Mouse (Mus musculus): Measurements from ENCODE around the gene Nsmce3. TPM values are rescaled to one million over a fixed set of nuclear protein-coding genes. Genes with fewer than 3 reads are reported as not detected.
A peak's percentile ranks its signal among the peaks of the same experiment; 100 is the strongest.

Nsmce3 gene
- polyA plus RNA-seq (2014; fragmentation: Nextera tagmentation; extraction: Ambion mirVana): 11.3 and 11.6 TPM in 2 replicates

DNA sequence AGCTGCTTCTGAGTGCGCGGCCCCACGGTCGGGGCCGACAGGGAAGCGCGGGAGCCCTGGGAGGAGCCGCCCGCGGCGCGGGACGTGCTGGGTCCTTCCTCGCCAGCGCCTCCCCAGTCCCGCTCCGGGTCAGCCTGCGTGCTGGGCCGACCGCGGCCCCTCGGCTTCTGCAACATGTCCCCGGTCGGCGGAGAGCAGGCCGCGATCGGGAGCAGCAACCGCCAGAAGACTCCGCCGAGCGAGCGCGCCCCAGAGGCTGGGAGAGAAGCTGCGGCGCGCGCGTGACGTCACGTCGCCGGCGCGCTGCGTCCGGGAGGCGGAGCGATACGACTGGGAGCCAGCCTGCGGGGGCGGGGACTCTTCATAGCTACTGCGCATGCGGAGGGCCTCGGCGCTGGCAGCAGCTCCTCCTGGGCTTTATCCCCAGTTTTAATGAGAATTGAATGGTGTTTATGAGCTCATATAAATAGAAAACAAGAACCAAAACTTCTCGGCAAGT is at the start of gene Nsmce3:
Nsmce3 (minus strand) TSS at position 255 of the 499 bp plus-strand sequence.
- peak within 1 kb of the TSS; percentile 90 for H3K4me2 ChIP-seq
- H3K36me3 ChIP-seq (ENCODE audit: control insufficient read depth, insufficient read depth, low read length): 0 out of 2 replicates have a peak, but pooled peaks cover 2% of the 10 kb centered on the region
- peak; percentile 92 for ATAC-seq (replicated peaks; ENCODE audit: low FRiP score)
- H3K9ac ChIP-seq (ENCODE audit: low read depth, low read length): peak within 1 kb of the TSS; percentile 96
- peak; percentile 91 for DNase-seq (ENCODE audit: low spot score)
- no peaks in the 10 kb centered on the region for H3K27me3 ChIP-seq (replicated peaks; ENCODE audit: control insufficient read depth, insufficient read depth, low read length)
- WGBS: under 1% methylated on average over 55 of the region's 57 CpGs
- H3K4me1 ChIP-seq (replicated peaks; ENCODE audit: control insufficient read depth, insufficient read depth, low read length): peaks cover 12% of the 10 kb centered on the region
- peak within 1 kb of the TSS; percentile 90 for H3K4me3 ChIP-seq (ENCODE audit: low read depth, low read length)
- peak within 1 kb of the TSS; percentile 91 for H3K27ac ChIP-seq (ENCODE audit: low read depth, low read length)
- H3K9me3 ChIP-seq (ENCODE audit: control insufficient read depth, low read length): no peaks in the 10 kb centered on the region

DNA sequence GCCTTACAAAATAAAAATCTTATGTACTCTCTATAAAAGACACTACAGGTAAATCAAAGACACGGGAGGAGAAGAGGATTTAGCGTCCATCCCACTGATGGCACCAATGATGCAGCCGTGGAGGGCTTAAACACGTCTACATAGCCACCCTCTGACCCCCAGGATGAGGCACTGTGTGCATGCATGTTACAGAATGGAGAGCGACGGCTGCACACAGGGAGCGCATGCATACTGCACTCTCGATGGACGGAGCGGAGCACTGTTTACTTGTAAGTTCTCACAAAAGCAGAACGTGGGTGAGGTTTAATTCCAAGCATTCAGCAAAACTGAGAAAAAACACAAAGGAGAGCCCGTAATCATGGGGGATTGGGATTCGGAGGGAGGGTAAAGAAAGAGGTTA is 48.4 kb upstream of the Nsmce3 start:
- H3K36me3 ChIP-seq (ENCODE audit: control insufficient read depth, insufficient read depth, low read length): no peaks in the 10 kb centered on the region
- no peak overlapping the region for H3K4me3 ChIP-seq (ENCODE audit: low read depth, low read length)
- H3K9ac ChIP-seq (ENCODE audit: low read depth, low read length): no peak overlapping the region
- H3K27me3 ChIP-seq (replicated peaks; ENCODE audit: control insufficient read depth, insufficient read depth, low read length): no peaks in the 10 kb centered on the region
- ATAC-seq (replicated peaks; ENCODE audit: low FRiP score) (no peak), DNase-seq (ENCODE audit: low spot score) (no peak)
- no peaks in the 10 kb centered on the region for H3K4me1 ChIP-seq (replicated peaks; ENCODE audit: control insufficient read depth, insufficient read depth, low read length)
- H3K27ac ChIP-seq (ENCODE audit: low read depth, low read length): no peak overlapping the region
- 83% methylated on average over 13 of the region's 13 CpGs for WGBS
- H3K4me2 ChIP-seq: no peak overlapping the region
- H3K9me3 ChIP-seq (ENCODE audit: control insufficient read depth, low read length): no peaks in the 10 kb centered on the region

DNA sequence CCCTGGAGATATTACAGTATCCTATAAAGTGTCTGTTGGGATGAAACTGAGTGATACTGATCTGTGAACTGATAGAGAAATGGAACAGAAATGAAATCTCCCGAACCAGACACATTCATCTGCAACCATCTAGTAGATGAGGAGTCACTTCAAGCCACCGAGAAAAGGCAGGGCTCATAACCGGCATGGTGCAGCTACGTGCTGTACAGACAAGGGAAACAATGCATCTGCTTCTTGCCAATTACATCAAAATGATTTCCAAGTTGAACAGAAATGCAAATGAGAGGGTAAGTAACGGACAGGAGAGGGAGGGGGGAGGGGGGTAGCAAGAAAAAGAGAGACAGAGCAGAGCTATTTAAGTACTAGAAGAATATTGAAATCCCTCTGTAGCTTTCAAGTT is 47.9 kb upstream of the Nsmce3 start:
- 82% methylated on average over 5 of the region's 5 CpGs for WGBS
- H3K4me2 ChIP-seq: no peak overlapping the region
- H3K27ac ChIP-seq (ENCODE audit: low read depth, low read length): no peak overlapping the region
- H3K27me3 ChIP-seq (replicated peaks; ENCODE audit: control insufficient read depth, insufficient read depth, low read length): no peaks in the 10 kb centered on the region
- no peaks in the 10 kb centered on the region for H3K9me3 ChIP-seq (ENCODE audit: control insufficient read depth, low read length)
- DNase-seq (ENCODE audit: low spot score): no peak
- no peak overlapping the region for H3K9ac ChIP-seq (ENCODE audit: low read depth, low read length)
- H3K36me3 ChIP-seq (ENCODE audit: control insufficient read depth, insufficient read depth, low read length): no peaks in the 10 kb centered on the region
- ATAC-seq (replicated peaks; ENCODE audit: low FRiP score): no peak
- no peaks in the 10 kb centered on the region for H3K4me1 ChIP-seq (replicated peaks; ENCODE audit: control insufficient read depth, insufficient read depth, low read length)
- H3K4me3 ChIP-seq (ENCODE audit: low read depth, low read length): no peak overlapping the region

DNA sequence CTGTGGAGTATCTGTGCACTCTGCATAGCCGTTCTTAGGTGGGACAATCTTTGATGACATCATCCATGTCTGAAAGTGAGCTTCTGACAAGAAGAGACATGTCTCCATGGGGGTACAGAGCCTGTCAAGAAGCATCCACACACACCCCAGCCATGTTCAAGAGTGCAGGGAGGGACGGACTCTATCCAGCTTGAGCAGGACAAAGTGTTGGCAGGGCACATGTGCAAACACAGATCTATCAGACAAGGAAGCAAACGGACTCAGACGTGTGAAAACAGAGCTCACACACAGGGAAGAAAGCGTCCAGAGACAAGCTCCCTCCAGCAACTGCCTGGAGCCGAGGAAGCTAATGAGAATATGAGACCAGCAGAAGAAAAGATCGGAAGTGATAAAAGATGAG is 43.9 kb upstream of the Nsmce3 start:
- WGBS: 52% methylated on average over 7 of the region's 7 CpGs
- H3K9ac ChIP-seq (ENCODE audit: low read depth, low read length): no peak overlapping the region
- ATAC-seq (replicated peaks; ENCODE audit: low FRiP score) (no peak), DNase-seq (ENCODE audit: low spot score) (no peak)
- no peaks in the 10 kb centered on the region for H3K9me3 ChIP-seq (ENCODE audit: control insufficient read depth, low read length)
- H3K4me3 ChIP-seq (ENCODE audit: low read depth, low read length): no peak overlapping the region
- no peaks in the 10 kb centered on the region for H3K36me3 ChIP-seq (ENCODE audit: control insufficient read depth, insufficient read depth, low read length)
- no peaks in the 10 kb centered on the region for H3K4me1 ChIP-seq (replicated peaks; ENCODE audit: control insufficient read depth, insufficient read depth, low read length)
- H3K27me3 ChIP-seq (replicated peaks; ENCODE audit: control insufficient read depth, insufficient read depth, low read length): no peaks in the 10 kb centered on the region
- no peak overlapping the region for H3K4me2 ChIP-seq
- H3K27ac ChIP-seq (ENCODE audit: low read depth, low read length): no peak overlapping the region

DNA sequence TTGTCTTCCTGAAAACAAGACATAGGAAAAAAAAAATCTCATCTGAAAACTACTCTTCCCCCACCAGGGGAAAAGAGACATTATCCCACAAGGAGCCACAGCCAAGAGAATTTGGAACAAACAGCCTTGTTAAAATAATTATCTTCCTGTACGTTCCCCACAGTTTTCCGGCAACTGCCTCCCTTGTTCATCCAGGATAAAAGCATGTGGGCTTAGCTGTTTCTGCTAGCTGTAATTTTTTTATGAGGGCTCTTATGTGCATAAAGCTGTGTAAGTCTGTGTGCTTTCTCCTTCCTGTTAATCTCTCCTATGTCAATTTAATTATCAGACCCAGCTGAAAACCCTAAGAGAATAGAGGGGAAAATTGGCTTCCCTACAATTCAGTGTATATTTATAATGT is 42.3 kb upstream of the Nsmce3 start:
- Histone ChIP-seq H3K4me1 (replicated peaks; ENCODE audit: control insufficient read depth, insufficient read depth, low read length) (no peaks in the 10 kb centered on the region), H3K4me3 (ENCODE audit: low read depth, low read length) (no peak overlapping the region), H3K36me3 (ENCODE audit: control insufficient read depth, insufficient read depth, low read length) (no peaks in the 10 kb centered on the region), H3K9me3 (ENCODE audit: control insufficient read depth, low read length) (no peaks in the 10 kb centered on the region), H3K9ac (ENCODE audit: low read depth, low read length) (no peak overlapping the region), H3K27ac (ENCODE audit: low read depth, low read length) (no peak overlapping the region), H3K27me3 (replicated peaks; ENCODE audit: control insufficient read depth, insufficient read depth, low read length) (no peaks in the 10 kb centered on the region), H3K4me2 (no peak overlapping the region)
- ATAC-seq (replicated peaks; ENCODE audit: low FRiP score) (no peak), DNase-seq (ENCODE audit: low spot score) (no peak)
- 87% methylated on average over 2 of the region's 2 CpGs for WGBS

DNA sequence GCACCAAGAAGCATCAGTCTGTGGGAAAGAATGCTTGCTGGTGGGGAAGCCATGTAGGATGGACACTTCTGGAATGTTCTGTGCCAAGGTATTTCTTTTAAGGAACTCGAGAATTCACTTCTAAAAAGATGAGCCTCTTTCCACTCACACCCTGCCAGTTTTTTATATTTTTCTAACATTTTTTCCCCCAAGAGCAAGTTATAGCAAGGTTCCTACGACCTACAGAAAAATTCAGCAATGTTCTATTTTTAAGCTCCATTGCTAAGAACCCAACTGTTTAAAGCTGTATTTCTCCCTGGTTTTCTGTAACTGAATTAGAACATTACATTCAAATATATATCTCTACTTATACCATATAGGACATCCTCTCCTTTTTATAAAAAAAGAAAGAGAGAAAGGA is 39.1 kb upstream of the Nsmce3 start:
- H3K9me3 ChIP-seq (ENCODE audit: control insufficient read depth, low read length): no peaks in the 10 kb centered on the region
- no peak overlapping the region for H3K4me3 ChIP-seq (ENCODE audit: low read depth, low read length)
- no peak overlapping the region for H3K27ac ChIP-seq (ENCODE audit: low read depth, low read length)
- no peak for DNase-seq (ENCODE audit: low spot score)
- WGBS: 64% methylated on average over 2 of the region's 2 CpGs
- no peak for ATAC-seq (replicated peaks; ENCODE audit: low FRiP score)
- no peaks in the 10 kb centered on the region for H3K27me3 ChIP-seq (replicated peaks; ENCODE audit: control insufficient read depth, insufficient read depth, low read length)
- no peak overlapping the region for H3K9ac ChIP-seq (ENCODE audit: low read depth, low read length)
- no peak overlapping the region for H3K4me2 ChIP-seq
- H3K4me1 ChIP-seq (replicated peaks; ENCODE audit: control insufficient read depth, insufficient read depth, low read length): no peaks in the 10 kb centered on the region
- H3K36me3 ChIP-seq (ENCODE audit: control insufficient read depth, insufficient read depth, low read length): no peaks in the 10 kb centered on the region

DNA sequence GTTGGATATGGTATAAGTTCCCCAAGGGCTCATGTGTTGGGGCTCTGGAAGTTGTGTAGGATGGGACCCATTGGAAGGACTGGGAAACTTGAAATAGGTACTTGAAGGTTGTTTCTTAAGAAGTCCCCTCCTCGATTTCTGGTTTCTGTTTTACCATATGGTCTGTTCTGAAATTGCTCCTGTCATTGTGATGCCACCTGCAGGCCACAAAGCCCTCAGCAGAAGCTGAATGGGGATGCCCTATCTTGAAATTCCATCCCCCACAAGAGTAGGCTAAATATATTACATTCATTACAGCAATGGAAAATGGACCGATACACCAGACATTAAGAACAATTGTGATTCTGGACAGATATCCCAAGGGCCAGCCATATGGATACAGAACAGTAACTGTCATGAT is 37.4 kb upstream of the Nsmce3 start:
- Histone ChIP-seq H3K36me3 (ENCODE audit: control insufficient read depth, insufficient read depth, low read length) (no peaks in the 10 kb centered on the region), H3K4me3 (ENCODE audit: low read depth, low read length) (no peak overlapping the region), H3K9me3 (ENCODE audit: control insufficient read depth, low read length) (no peaks in the 10 kb centered on the region), H3K4me2 (no peak overlapping the region), H3K4me1 (replicated peaks; ENCODE audit: control insufficient read depth, insufficient read depth, low read length) (no peaks in the 10 kb centered on the region), H3K9ac (ENCODE audit: low read depth, low read length) (no peak overlapping the region), H3K27ac (ENCODE audit: low read depth, low read length) (no peak overlapping the region), H3K27me3 (replicated peaks; ENCODE audit: control insufficient read depth, insufficient read depth, low read length) (no peaks in the 10 kb centered on the region)
- DNase-seq (ENCODE audit: low spot score) (no peak), ATAC-seq (replicated peaks; ENCODE audit: low FRiP score) (no peak)
- WGBS: 77% methylated on average over 2 of the region's 2 CpGs

DNA sequence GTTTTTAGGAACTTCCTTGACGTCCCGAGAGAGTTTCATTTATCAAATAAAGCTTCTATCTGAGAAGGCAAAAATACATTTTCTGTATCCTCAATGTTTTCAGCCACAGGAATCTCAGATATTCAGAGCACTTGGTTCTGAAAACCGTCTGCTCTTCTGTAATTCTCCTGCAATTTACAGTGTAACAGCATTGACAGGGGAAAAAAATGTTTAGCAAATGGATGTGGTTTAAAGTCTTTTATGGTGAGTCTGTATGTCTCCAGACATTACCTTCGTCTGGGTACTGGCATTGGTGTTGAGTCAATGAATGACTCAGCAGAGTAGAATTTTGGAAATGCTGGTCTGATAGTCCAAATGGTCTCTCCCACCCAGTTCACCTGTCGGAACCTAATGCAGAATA is 34.2 kb upstream of the Nsmce3 start:
- Histone ChIP-seq H3K9me3 (ENCODE audit: control insufficient read depth, low read length) (no peaks in the 10 kb centered on the region), H3K27ac (ENCODE audit: low read depth, low read length) (no peak overlapping the region), H3K9ac (ENCODE audit: low read depth, low read length) (no peak overlapping the region), H3K4me3 (ENCODE audit: low read depth, low read length) (no peak overlapping the region), H3K36me3 (ENCODE audit: control insufficient read depth, insufficient read depth, low read length) (no peaks in the 10 kb centered on the region), H3K4me1 (replicated peaks; ENCODE audit: control insufficient read depth, insufficient read depth, low read length) (no peaks in the 10 kb centered on the region), H3K4me2 (no peak overlapping the region), H3K27me3 (replicated peaks; ENCODE audit: control insufficient read depth, insufficient read depth, low read length) (no peaks in the 10 kb centered on the region)
- 63% methylated on average over 5 of the region's 5 CpGs for WGBS
- no peak for ATAC-seq (replicated peaks; ENCODE audit: low FRiP score)
- no peak for DNase-seq (ENCODE audit: low spot score)

DNA sequence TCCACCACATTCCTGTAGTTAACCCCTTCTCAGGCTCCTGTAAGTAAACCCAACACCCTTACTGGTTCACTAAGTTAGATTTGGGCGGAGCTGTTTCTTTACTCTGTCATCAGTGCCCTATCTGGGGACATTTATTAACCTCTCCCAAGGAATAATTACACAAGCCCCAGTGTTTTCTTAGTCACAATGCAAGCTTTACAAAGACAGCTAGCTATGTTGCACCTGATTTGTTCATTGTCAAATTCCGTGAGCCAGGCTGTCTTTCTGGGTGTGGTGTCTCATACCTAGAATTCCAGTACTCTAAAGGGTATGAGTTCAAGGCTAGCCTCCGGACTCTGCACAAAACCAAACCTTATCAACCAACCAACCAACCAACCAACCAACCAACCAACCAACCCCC is 32.7 kb upstream of the Nsmce3 start:
- Histone ChIP-seq H3K9me3 (ENCODE audit: control insufficient read depth, low read length) (no peaks in the 10 kb centered on the region), H3K27ac (ENCODE audit: low read depth, low read length) (no peak overlapping the region), H3K4me3 (ENCODE audit: low read depth, low read length) (no peak overlapping the region), H3K4me2 (no peak overlapping the region), H3K9ac (ENCODE audit: low read depth, low read length) (no peak overlapping the region), H3K36me3 (ENCODE audit: control insufficient read depth, insufficient read depth, low read length) (no peaks in the 10 kb centered on the region), H3K4me1 (replicated peaks; ENCODE audit: control insufficient read depth, insufficient read depth, low read length) (no peaks in the 10 kb centered on the region), H3K27me3 (replicated peaks; ENCODE audit: control insufficient read depth, insufficient read depth, low read length) (no peaks in the 10 kb centered on the region)
- WGBS: 79% methylated on average over 3 of the region's 3 CpGs
- DNase-seq (ENCODE audit: low spot score): no peak
- ATAC-seq (replicated peaks; ENCODE audit: low FRiP score): no peak
